Mouse (Mus musculus) lung, postnatal 25 days (tissue): Measurements from ENCODE around the gene Sspn.
A peak's percentile ranks its signal among the peaks of the same experiment; 100 is the strongest.

ENCODE experiments used
- DNase-seq: peaks from one replicate; pipeline ENCODE4 v3.0.0; 2022; ENCODE audit warnings: low spot score

Sspn gene

GRCm38 (mm10) chr6:145931341-145931740, at the start of gene Sspn:
Gene Sspn, plus strand, starts transcription at chr6:145931641.
- DNase-seq = no peak

- DNase-seq = no peak
Measured at GRCm38 (mm10) chr6:145883010-145883409, 48.4 kb upstream of the Sspn start.

DNA sequence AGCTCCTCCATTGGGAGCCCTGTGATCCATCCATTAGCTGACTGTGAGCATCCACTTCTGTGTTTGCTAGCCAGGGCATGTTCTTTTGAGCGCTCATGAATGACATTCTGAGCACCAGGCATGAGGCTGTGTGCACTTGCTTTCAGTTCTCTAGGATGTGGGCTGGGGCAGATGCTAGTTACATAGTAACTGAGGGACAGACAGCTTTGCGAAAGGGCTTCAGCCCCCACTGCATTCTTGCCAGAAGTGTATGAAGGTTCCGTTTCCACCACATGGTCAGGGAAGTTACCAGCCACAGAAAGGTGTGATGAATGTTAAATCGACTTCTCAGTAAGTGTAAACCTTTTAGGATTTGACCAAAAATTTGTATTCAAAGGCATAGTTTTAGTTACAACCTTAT, 47.8 kb upstream of the Sspn start:
- DNase-seq = no peak

DNA sequence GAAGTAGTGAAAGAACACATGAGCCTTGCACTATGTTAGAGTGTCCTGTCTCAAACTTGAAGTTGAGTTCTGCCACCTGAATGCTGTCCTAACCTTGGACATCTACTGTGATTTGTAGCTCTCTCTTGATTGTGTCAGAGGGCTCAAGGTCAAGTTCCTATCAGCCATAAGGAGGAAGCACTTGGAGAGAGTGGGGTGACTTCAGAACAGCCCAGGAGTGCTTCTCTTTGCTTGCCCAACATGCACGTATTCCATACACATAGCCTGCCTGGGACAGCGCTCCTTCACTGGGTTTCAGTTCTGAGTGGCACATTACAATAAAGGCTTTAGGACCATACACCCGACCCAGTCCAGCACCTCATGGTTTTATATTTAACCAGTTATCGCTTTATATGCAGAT, 46.4 kb upstream of the Sspn start:
- DNase-seq = peak; percentile 27

GRCm38 (mm10) chr6:145886277-145886676, 45.2 kb upstream of the Sspn start:
- peak; percentile 28 for DNase-seq

- no peak for DNase-seq
Measured at GRCm38 (mm10) chr6:145887719-145888118, 43.7 kb upstream of the Sspn start.

- DNase-seq = no peak
Measured at GRCm38 (mm10) chr6:145891951-145892350, 39.5 kb upstream of the Sspn start.

DNA sequence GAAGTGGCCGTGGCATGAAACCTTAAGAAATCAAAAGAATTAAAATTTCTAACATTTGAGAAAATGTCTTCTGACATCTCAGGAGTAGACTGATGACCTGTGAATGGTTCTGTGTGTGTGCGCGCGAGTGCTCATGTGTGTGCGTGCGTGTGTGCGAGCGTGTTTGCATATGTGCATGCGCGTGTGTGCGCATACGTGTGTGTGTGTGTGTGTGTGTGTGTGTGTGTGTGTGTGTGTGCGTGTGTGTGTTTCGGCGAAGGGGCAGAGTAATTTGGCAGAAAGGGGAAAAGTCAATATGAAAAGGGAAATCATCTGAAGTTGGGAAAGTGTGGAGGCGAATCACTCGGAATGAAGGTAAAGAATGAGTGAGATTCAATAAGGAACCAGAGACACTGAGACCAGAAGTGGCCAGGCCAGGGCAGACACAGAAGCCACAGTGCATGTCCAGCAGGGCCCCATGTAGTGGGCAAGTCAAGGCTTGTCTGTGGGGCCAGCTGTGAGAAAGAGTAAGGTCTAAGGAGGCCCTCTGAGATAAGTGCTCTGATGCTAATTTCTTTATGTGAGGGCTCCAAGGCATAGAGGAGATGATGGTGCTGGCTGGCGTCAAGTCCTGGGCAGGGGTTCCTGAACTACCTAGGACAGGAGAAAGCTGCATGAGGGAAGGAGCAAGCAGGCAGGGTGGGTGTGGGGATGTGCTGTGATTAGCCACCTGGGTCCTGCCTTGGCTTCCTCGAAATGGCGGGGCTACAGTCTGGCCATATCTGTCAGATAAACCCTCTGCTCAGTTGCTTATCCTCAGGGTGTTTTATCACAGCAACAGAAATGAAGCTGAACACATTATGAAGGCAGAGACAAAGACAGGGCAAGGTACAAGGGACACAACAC, 38.8 kb upstream of the Sspn start:
- no peak for DNase-seq

- peak; percentile 26 for DNase-seq
Measured at GRCm38 (mm10) chr6:145893366-145894021, 37.9 kb upstream of the Sspn start.

- no peak for DNase-seq
Measured at GRCm38 (mm10) chr6:145894669-145895342, 36.6 kb upstream of the Sspn start.

GRCm38 (mm10) chr6:145904169-145904568, 27.3 kb upstream of the Sspn start:
- DNase-seq = no peak

DNA sequence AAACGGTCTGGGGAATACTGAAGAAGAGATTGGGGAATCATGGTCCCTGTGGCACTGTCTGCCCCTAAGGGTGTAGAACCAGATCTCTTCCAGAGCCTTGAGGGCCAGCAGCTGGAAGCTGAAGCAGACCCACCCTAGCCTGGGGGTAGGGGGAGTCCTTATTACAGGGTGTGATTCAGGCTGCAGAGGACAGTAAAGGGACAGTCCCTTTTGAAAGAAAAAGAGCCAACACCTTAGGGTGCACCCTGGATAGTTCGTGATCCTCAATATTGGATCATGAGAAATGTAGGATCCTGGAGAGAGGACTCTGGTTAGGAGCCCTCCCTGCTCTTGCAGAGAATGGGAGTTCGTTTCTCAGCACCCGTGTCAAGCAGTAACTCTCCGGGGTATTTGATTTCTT, 26.8 kb upstream of the Sspn start:
- no peak for DNase-seq

DNA sequence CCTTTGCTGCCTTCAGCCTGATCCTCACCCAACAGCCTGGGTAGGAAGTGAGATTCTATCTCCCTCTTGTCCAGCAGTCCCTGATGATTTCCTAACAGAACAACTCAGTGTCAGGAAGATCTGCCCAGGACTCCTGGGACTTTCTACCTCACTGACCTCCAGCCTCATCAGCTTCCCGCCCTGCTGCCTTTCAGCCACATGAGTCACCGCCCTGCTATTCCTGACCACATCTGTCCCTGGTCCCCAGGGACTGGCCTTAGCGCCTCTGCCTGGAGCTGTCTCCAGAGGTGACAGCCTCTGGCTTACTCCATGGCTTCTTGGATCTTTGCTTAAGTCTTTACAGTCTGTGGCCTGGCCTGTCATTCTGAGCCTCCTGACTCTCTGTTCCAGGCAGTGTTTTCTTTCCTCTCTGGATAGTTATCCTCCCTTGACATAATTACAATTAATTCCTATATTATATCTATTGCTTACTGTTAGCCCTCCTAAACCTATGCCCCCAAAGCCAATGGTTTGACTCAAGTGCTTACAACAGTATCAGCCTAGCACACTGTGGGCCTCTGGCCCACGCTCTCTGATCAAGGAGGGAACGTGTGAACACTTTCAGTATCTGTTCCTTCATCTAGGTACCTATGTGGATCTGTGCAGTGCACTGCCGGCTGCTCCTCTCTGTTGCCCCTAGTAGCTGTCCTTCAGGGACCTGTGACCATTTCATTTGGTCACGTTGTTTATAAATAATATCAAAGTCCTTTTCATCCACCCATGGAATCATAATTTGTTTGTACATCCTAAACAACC, 25.1 kb upstream of the Sspn start:
- no peak for DNase-seq

DNA sequence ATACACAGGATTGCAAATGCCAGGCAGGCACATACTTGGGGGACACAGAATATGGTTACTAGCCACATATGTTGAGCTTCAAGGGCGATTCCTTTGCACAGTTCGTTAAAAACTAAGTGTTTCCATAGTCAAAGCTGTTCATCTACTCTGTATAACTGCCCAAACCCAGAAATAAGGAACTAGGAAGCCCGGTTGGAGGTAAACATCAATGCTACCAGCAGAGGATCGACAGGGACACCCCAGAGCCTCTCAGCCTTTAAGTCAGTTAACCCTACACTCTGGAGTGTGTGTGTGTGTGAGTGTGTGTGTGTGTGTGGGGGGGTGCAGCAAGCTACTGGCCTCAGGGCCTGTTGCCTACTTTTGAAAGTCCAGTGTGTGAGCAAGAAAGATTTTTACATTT, 21.5 kb upstream of the Sspn start:
- no peak for DNase-seq

DNA sequence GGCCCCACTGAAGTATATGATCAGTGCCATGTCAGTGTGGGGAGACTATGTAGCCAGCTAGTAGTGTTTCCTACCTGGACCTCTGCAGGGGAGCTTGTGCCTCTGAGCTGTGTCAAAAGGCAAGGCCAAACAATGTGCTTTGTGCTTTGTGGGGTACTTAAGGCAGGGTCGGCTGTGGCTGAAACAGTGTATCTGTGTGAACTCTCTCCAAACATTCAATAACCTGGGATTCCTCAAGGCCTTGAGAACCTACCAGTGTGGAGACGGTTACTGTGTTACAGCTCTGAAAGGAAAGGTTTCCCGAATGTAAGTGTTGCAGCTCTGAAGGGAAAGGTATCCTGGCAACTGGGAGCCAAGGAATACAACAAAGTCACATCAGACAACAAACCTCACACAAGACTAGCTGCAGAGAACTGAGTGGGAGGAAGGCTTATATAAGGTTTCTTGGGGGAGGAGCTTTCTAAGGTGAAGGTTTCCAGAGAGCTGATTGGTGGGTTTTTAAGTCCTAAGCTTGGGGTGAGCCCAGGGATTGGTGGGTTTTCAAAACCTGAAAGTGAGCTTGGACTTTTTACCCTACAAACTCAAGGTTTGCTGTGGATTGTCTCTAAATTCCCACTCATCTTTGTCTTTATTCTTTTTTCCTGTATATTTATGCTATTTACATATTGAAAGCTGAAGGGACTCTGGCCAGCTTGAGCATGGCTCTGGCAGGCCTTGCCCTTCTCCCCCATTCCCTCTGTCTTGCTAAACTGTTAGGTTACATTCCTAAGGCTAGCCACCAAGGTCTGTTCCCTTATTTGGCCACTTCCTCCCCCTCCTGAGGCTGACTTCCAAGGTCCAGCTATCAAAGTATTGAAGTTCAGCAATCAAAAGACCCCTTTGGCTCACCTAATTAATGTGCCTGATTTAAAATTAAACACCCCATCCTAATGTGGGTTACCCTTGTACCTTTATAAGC, 20.7 kb upstream of the Sspn start:
- DNase-seq = no peak

GRCm38 (mm10) chr6:145912232-145912631, 19.2 kb upstream of the Sspn start:
- no peak for DNase-seq

- DNase-seq = no peak
Measured at GRCm38 (mm10) chr6:145915435-145915834, 16.0 kb upstream of the Sspn start.

- no peak for DNase-seq
Measured at GRCm38 (mm10) chr6:145916401-145916800, 15.0 kb upstream of the Sspn start.

DNA sequence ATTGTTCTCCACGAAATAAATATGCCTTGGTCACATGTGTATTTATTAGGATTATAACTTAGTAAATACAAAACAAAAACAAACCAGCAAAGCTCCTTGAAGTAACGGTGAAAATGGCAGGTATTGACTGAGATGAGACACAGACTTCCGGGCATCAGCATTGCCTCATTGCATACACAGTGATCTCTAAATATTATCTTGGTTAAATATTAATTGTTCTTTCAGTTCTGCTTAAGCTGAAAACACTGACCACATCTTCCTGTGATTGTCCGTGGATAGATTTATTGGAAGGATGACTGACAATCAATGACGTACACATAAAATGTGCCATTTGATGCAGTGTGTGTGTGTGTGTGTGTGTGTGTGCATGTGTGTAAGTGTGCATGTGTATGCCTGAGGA, 13.2 kb upstream of the Sspn start:
- no peak for DNase-seq

DNA sequence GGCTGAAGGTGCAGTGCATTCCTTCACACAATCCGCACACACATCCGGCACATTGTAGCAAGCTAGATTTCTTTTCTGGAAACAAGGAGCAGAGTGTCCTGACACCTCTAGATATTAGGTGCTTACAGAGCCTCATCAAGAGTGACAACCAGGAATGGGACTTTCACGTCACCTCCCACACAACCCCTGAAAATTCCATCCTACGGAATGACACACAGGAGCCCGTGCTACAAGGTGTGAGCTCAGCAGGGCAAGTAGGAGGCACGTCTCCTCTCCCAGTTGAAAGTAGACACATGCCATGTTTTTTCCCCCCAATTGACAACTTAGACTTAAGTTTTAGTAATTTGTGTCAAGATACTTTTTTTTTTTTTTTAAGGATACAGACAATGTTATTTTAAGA, 7.8 kb upstream of the Sspn start:
- no peak for DNase-seq
